Mouse (Mus musculus) testis, adult 2 months (tissue): ENCODE data around the gene Lztfl1. TPM values are rescaled to one million over a fixed set of nuclear protein-coding genes. Genes with fewer than 3 reads are reported as not detected.

Experiments used
- H3K27ac ChIP-seq: fragments of 200-500 bp; 2 replicates; pipeline ENCODE4 v1.5.1; 2012; ENCODE audit warnings: low read depth, low read length; ENCODE audit not compliant: control insufficient read depth, insufficient read depth
- H3K27me3 ChIP-seq: fragments of 200-500 bp; 2 replicates; pipeline ENCODE4 v1.6.1; 2012; ENCODE audit warnings: mild to moderate bottlenecking, low read length, moderate library complexity; ENCODE audit not compliant: control insufficient read depth, insufficient read depth
- H3K36me3 ChIP-seq: fragments of 200-500 bp; 2 replicates; pipeline ENCODE4 v1.6.1; 2012; ENCODE audit warnings: mild to moderate bottlenecking, low read length; ENCODE audit not compliant: control insufficient read depth, insufficient read depth
- H3K4me1 ChIP-seq: fragments of 200-500 bp; 2 replicates; pipeline ENCODE4 v1.6.1; 2012; ENCODE audit warnings: low read length; ENCODE audit not compliant: control insufficient read depth, insufficient read depth
- H3K4me3 ChIP-seq: fragments of 200-500 bp; 2 replicates; pipeline ENCODE4 v1.5.1; 2012; ENCODE audit warnings: low read depth, mild to moderate bottlenecking, low read length, moderate library complexity, mixed read lengths; ENCODE audit not compliant: control insufficient read depth
- CTCF ChIP-seq: fragments of 200-500 bp; IDR thresholded peaks from 2 replicates; pipeline ENCODE4 v1.5.1; 2012; ENCODE audit warnings: low read depth, mild to moderate bottlenecking, inconsistent platforms, low read length, moderate library complexity; ENCODE audit not compliant: control insufficient read depth, insufficient read depth, insufficient replicate concordance
- POLR2A ChIP-seq: fragments of 200-500 bp; IDR thresholded peaks from 2 replicates; pipeline ENCODE4 v1.6.1; 2012; ENCODE audit warnings: low read depth, mild to moderate bottlenecking, inconsistent platforms, low read length, moderate library complexity; ENCODE audit not compliant: control insufficient read depth
- polyA plus RNA-seq: library from polyadenylated mRNA; depleted of rRNA; stranded (reverse); fragments of >200 nt; gene quantifications from 2 replicates; pipeline ENCODE4 v1.2.3, GENCODE M21; 2012

Gene Lztfl1
- polyA plus RNA-seq, 1 experiment: 35.9 TPM

- Histone ChIP-seq H3K27me3 (no peaks in the 10 kb centered on the region), H3K27ac (no peak overlapping the region), H3K4me3 (no peak overlapping the region), H3K36me3 (peaks cover 2% of the 10 kb centered on the region; the same call in 1 of the 2 replicates), H3K4me1 (peaks cover 2% of the 10 kb centered on the region)
- TF ChIP-seq CTCF (no peak), POLR2A (no peak)
These were observed 4.4 kb downstream of the Lztfl1 start for GRCm38 (mm10) chr9:123713111-123713510.

GRCm38 (mm10) chr9:123709226-123709625 is 8.3 kb downstream of the Lztfl1 start:
- Histone ChIP-seq H3K4me3 (no peak overlapping the region), H3K27ac (no peak overlapping the region), H3K36me3 (peaks cover 4% of the 10 kb centered on the region), H3K4me1 (no peaks in the 10 kb centered on the region), H3K27me3 (no peaks in the 10 kb centered on the region)
- TF ChIP-seq CTCF (no peak), POLR2A (no peak)

GRCm38 (mm10) chr9:123701822-123702221 is 15.7 kb downstream of the Lztfl1 start:
- H3K27me3 ChIP-seq: no peaks in the 10 kb centered on the region
- TF ChIP-seq POLR2A (no peak), CTCF (no peak)
- H3K27ac ChIP-seq: no peak overlapping the region
- H3K36me3 ChIP-seq: no peaks in the 10 kb centered on the region; the same call in 1 of the 2 replicates
- H3K4me1 ChIP-seq: no peaks in the 10 kb centered on the region
- no peak overlapping the region for H3K4me3 ChIP-seq

GRCm38 (mm10) chr9:123695634-123696302 is 21.7 kb downstream of the Lztfl1 start:
- Histone ChIP-seq H3K27ac (no peak overlapping the region), H3K4me1 (no peaks in the 10 kb centered on the region), H3K36me3 (no peaks in the 10 kb centered on the region), H3K27me3 (no peaks in the 10 kb centered on the region), H3K4me3 (no peak overlapping the region)
- TF ChIP-seq CTCF: no peak
- TF ChIP-seq POLR2A: no peak

- Histone ChIP-seq H3K27ac (no peak overlapping the region), H3K36me3 (no peaks in the 10 kb centered on the region), H3K4me3 (no peak overlapping the region), H3K4me1 (no peaks in the 10 kb centered on the region), H3K27me3 (no peaks in the 10 kb centered on the region)
- TF ChIP-seq POLR2A: no peak
- no peak for TF ChIP-seq CTCF
These were observed 29.3 kb downstream of the Lztfl1 start for GRCm38 (mm10) chr9:123688227-123688626.

GRCm38 (mm10) chr9:123686206-123686605 is 31.3 kb downstream of the Lztfl1 start:
- Histone ChIP-seq H3K36me3 (no peaks in the 10 kb centered on the region), H3K4me3 (no peak overlapping the region), H3K4me1 (no peaks in the 10 kb centered on the region), H3K27ac (no peak overlapping the region), H3K27me3 (no peaks in the 10 kb centered on the region)
- no peak for TF ChIP-seq CTCF
- TF ChIP-seq POLR2A: no peak

- H3K36me3 ChIP-seq: no peaks in the 10 kb centered on the region
- TF ChIP-seq CTCF (no peak), POLR2A (no peak)
- peaks cover 6% of the 10 kb centered on the region for H3K4me1 ChIP-seq
- no peaks in the 10 kb centered on the region for H3K27me3 ChIP-seq
- no peak overlapping the region for H3K4me3 ChIP-seq
- H3K27ac ChIP-seq: no peak overlapping the region
These were observed 33.8 kb downstream of the Lztfl1 start for GRCm38 (mm10) chr9:123683704-123684103.
